Mouse (Mus musculus) activated CD4-positive, CD25-positive, alpha-beta regulatory T cell, adult 9 weeks (primary cell): ENCODE measurements around the gene Gm6502. TPM values are rescaled to one million over a fixed set of nuclear protein-coding genes. Genes with fewer than 3 reads are reported as not detected.

Experiments used
- polyA plus RNA-seq: library from polyadenylated mRNA; unstranded; fragments of 100-300 nt; shearing (Covaris generic); gene quantifications from one replicate; pipeline ENCODE4 v1.2.1, GENCODE M21; 2017

Gm6502 gene
- not detected for polyA plus RNA-seq

GRCm38 (mm10) chr5:94314135-94314534 is at the start of gene Gm6502:
Gene Gm6502, plus strand, starts transcription at chr5:94314435.

DNA sequence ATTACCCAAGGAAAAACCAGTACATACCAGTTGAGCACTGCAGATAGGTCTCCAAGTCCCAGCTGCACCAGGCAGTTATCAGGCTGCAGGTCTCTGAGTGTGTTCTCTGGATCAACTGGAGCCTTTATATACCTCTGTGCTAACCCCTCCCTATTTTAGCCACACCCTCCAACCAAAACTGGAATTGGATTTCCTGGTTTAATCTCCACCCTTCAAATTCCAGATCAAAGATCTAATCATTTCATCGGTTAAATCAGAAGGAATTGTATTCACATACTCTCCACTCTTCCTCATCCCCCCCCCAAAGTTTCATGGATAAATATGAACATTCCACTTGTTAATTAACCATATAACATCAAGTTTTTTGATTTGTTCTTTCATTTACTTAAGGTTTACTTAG is 7.5 kb upstream of the Gm6502 start, which contains the start of gene A430089I19Rik:
Gene A430089I19Rik (minus strand): TSS at position 101 of the 400 bp plus-strand sequence.

GRCm38 (mm10) chr5:94339449-94339848 is 25.2 kb downstream of the Gm6502 start, which contains the start of gene AA792892:
Gene AA792892, plus strand, starts transcription at chr5:94339749.

Other genes starting within 250 kb of the Gm6502 start
- gene BC061212, start 243.9 kb upstream of the Gm6502 start, polyA plus RNA-seq: not detected
- gene Gm6351, start 238.1 kb upstream of the Gm6502 start, polyA plus RNA-seq: not detected
- gene Gm3106, start 96.4 kb upstream of the Gm6502 start, polyA plus RNA-seq: not detected
- gene A430089I19Rik, start 7.6 kb upstream of the Gm6502 start, polyA plus RNA-seq: not detected
- gene AA792892, start 25.3 kb downstream of the Gm6502 start, polyA plus RNA-seq: not detected
- gene Gm7682, start 131.3 kb downstream of the Gm6502 start, polyA plus RNA-seq: not detected
- gene Gm3139, start 211.9 kb downstream of the Gm6502 start, polyA plus RNA-seq: not detected